Mouse (Mus musculus) lung, embryonic 14.5 days (tissue): ENCODE measurements around the gene Spo11. TPM values are rescaled to one million over a fixed set of nuclear protein-coding genes. Genes with fewer than 3 reads are reported as not detected.

ENCODE experiments used
- ATAC-seq: fragments of 200-750 bp; cut with Nextera tagmentation; 2 replicates; pipeline ENCODE4 v1.8.0; 2017; ENCODE audit warnings: mild to moderate bottlenecking, moderate TSS enrichment, moderate library complexity; ENCODE audit not compliant: insufficient read depth
- DNase-seq: peaks from one replicate; pipeline ENCODE4 v3.0.0-alpha.2; 2015
- H3K27ac ChIP-seq: fragments of 300-500 bp; sonication (generic); 2 replicates; pipeline ENCODE4 v1.5.1; 2014; ENCODE audit warnings: low read depth, mild to moderate bottlenecking, moderate library complexity
- H3K27me3 ChIP-seq: fragments of 300-500 bp; sonication (generic); 2 replicates; pipeline ENCODE4 v1.6.1; 2014; ENCODE audit warnings: low read length, control low read depth; ENCODE audit not compliant: insufficient read depth
- H3K36me3 ChIP-seq: fragments of 300-500 bp; sonication (generic); 2 replicates; pipeline ENCODE4 v1.6.1; 2014; ENCODE audit warnings: control low read depth; ENCODE audit not compliant: insufficient read depth
- H3K4me1 ChIP-seq: fragments of 300-500 bp; sonication (generic); 2 replicates; pipeline ENCODE4 v1.6.1; 2014; ENCODE audit warnings: antibody characterized with exemption, control low read depth; ENCODE audit not compliant: insufficient read depth
- H3K4me2 ChIP-seq: fragments of 300-500 bp; sonication (generic); 2 replicates; pipeline ENCODE4 v1.6.1; 2014; ENCODE audit warnings: mild to moderate bottlenecking
- H3K4me3 ChIP-seq: fragments of 300-500 bp; sonication (generic); 2 replicates; pipeline ENCODE4 v1.5.1; 2014; ENCODE audit warnings: low read depth, low read length
- H3K9ac ChIP-seq: fragments of 300-500 bp; sonication (generic); 2 replicates; pipeline ENCODE4 v1.6.1; 2014
- H3K9me3 ChIP-seq: fragments of 300-500 bp; sonication (generic); 2 replicates; pipeline ENCODE4 v1.6.1; 2016; ENCODE audit warnings: low read depth, low read length, control low read depth
- CTCF ChIP-seq: IDR thresholded peaks from 2 replicates; pipeline ENCODE4 v1.5.1; 2016; ENCODE audit warnings: antibody characterized with exemption, low read depth
- WGBS: fragments of 180-500 bp; shearing (Covaris S2); extraction: QIAGEN DNeasy Blood & Tissue Kit; methylation state at CpG from one replicate; pipeline ENCODE4 v1.1.7; 2014; 5-methylcytosine and 5-hydroxymethylcytosine counted together
- polyA plus RNA-seq: library from polyadenylated mRNA; unstranded; fragments of >200 nt; fragmentation: Nextera tagmentation; extraction: Ambion mirVana; gene quantifications from 2 replicates; pipeline ENCODE4 v1.2.1, GENCODE M21; 2014

Spo11 gene
- polyA plus RNA-seq, 1 experiment from 2014 or later = 0.13 TPM

GRCm38 (mm10) chr2:172996207-172996606 is 18.7 kb downstream of the Spo11 start:
- Histone ChIP-seq H3K4me3 (no peak overlapping the region), H3K9me3 (no peaks in the 10 kb centered on the region), H3K27me3 (no peaks in the 10 kb centered on the region), H3K36me3 (0 out of 2 replicates have a peak, but pooled peaks cover under 1% of the 10 kb centered on the region), H3K9ac (no peak overlapping the region), H3K4me2 (no peak overlapping the region), H3K27ac (no peak overlapping the region), H3K4me1 (0 out of 2 replicates have a peak, but pooled peaks cover 4% of the 10 kb centered on the region)
- peak; percentile 90 for DNase-seq
- ATAC-seq = no peak
- WGBS = 9% methylated on average over 4 of the region's 4 CpGs
- TF ChIP-seq CTCF = peak; percentile 88

- TF ChIP-seq CTCF = no peak
- Histone ChIP-seq H3K27ac (no peak overlapping the region), H3K27me3 (no peaks in the 10 kb centered on the region), H3K9me3 (no peaks in the 10 kb centered on the region), H3K4me3 (no peak overlapping the region), H3K36me3 (peaks cover 16% of the 10 kb centered on the region), H3K4me1 (0 out of 2 replicates have a peak, but pooled peaks cover 5% of the 10 kb centered on the region), H3K4me2 (no peak overlapping the region), H3K9ac (no peak overlapping the region)
- DNase-seq (no peak), ATAC-seq (no peak)
- WGBS = 52% methylated on average over 11 of the region's 11 CpGs
Observed at GRCm38 (mm10) chr2:172997748-172998147, 20.2 kb downstream of the Spo11 start.

- H3K4me2 ChIP-seq = no peak overlapping the region
- TF ChIP-seq CTCF = no peak
- H3K27me3 ChIP-seq = no peaks in the 10 kb centered on the region
- H3K36me3 ChIP-seq = peaks cover 23% of the 10 kb centered on the region
- H3K4me1 ChIP-seq = 0 out of 2 replicates have a peak, but pooled peaks cover 5% of the 10 kb centered on the region
- no peaks in the 10 kb centered on the region for H3K9me3 ChIP-seq
- H3K27ac ChIP-seq = no peak overlapping the region
- no peak for ATAC-seq
- no peak overlapping the region for H3K4me3 ChIP-seq
- H3K9ac ChIP-seq = no peak overlapping the region
- 58% methylated on average over 7 of the region's 7 CpGs for WGBS
- no peak for DNase-seq
Observed at GRCm38 (mm10) chr2:172998478-172998877, 21.0 kb downstream of the Spo11 start.

- TF ChIP-seq CTCF = peak; percentile 83
- whole genome bisulfite sequencing = under 1% methylated on average over 45 of the region's 45 CpGs
Observed at GRCm38 (mm10) chr2:172999630-173000284, 22.3 kb downstream of the Spo11 start, which contains the start of gene Rae1. Gene Rae1 (plus strand): TSS chr2:173000117.

GRCm38 (mm10) chr2:173000285-173000652 is 22.8 kb downstream of the Spo11 start:
- Histone ChIP-seq H3K27ac (peak overlapping the region; percentile 87), H3K9ac (peak overlapping the region; percentile 91), H3K27me3 (no peaks in the 10 kb centered on the region), H3K4me3 (peak overlapping the region; percentile 94), H3K4me2 (peak overlapping the region; percentile 89), H3K36me3 (peaks cover 41% of the 10 kb centered on the region), H3K9me3 (no peaks in the 10 kb centered on the region), H3K4me1 (0 out of 2 replicates have a peak, but pooled peaks cover 5% of the 10 kb centered on the region)
- WGBS = under 1% methylated on average over 39 of the region's 42 CpGs
- DNase-seq (peak; percentile 73), ATAC-seq (peak; percentile 91)
- TF ChIP-seq CTCF = no peak

More at GRCm38 (mm10) chr2:172999630-173000284, 22.3 kb downstream of the Spo11 start, which contains the start of gene Rae1:
- peak; percentile 100 for DNase-seq
- peak within 1 kb of the TSS; percentile 94 for H3K4me3 ChIP-seq
- H3K27ac ChIP-seq = peak within 1 kb of the TSS; percentile 87
- H3K4me2 ChIP-seq = peak within 1 kb of the TSS; percentile 89
- peak within 1 kb of the TSS; percentile 91 for H3K9ac ChIP-seq
- no peaks in the 10 kb centered on the region for H3K9me3 ChIP-seq
- ATAC-seq = peak; percentile 97
- 0 out of 2 replicates have a peak, but pooled peaks cover 5% of the 10 kb centered on the region for H3K4me1 ChIP-seq
- peaks cover 36% of the 10 kb centered on the region for H3K36me3 ChIP-seq
- H3K27me3 ChIP-seq = no peaks in the 10 kb centered on the region

GRCm38 (mm10) chr2:173000921-173001320 is 23.4 kb downstream of the Spo11 start:
- Histone ChIP-seq H3K9me3 (no peaks in the 10 kb centered on the region), H3K9ac (peak overlapping the region; percentile 91), H3K27ac (no peak overlapping the region), H3K36me3 (peaks cover 47% of the 10 kb centered on the region), H3K27me3 (no peaks in the 10 kb centered on the region), H3K4me2 (peak overlapping the region; percentile 89), H3K4me3 (peak overlapping the region; percentile 94), H3K4me1 (0 out of 2 replicates have a peak, but pooled peaks cover 5% of the 10 kb centered on the region)
- ATAC-seq (no peak), DNase-seq (peak; percentile 17)
- WGBS = 13% methylated on average over 8 of the region's 8 CpGs
- TF ChIP-seq CTCF = no peak

DNA sequence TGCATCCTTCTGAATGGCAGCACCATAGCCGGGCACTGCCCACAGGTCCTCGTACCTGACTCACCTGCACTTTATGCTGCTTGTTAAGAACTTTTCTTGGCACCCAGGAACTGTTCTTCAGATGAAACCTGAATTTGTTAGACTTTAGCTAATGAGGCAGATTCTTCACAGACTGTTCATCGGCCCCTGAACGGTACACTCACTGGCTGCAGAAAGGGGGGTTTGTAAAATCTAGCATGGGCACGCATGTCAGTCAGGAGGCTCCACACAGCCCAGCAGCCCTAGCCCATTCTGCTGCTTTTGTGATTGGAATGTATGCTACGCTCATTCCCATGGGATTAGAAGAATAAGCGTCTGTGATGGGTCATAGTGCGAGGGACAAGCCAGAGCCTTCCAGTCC is 26.2 kb downstream of the Spo11 start:
- DNase-seq (no peak), ATAC-seq (no peak)
- WGBS = 92% methylated on average over 8 of the region's 8 CpGs
- no peak overlapping the region for H3K27ac ChIP-seq
- TF ChIP-seq CTCF = no peak
- H3K9ac ChIP-seq = no peak overlapping the region
- H3K4me1 ChIP-seq = 0 out of 2 replicates have a peak, but pooled peaks cover 5% of the 10 kb centered on the region
- H3K36me3 ChIP-seq = peaks cover 75% of the 10 kb centered on the region
- no peaks in the 10 kb centered on the region for H3K9me3 ChIP-seq
- no peak overlapping the region for H3K4me2 ChIP-seq
- no peak overlapping the region for H3K4me3 ChIP-seq
- H3K27me3 ChIP-seq = no peaks in the 10 kb centered on the region
